16 mouse cellular contexts compared by ENCODE assay signal in genomic region chr17:44642126-44642525, GRCm38 (mm10).
"Had no signal": no experiment of that assay in that cellular context is flagged by ENCODE, and none has a peak within 500 bp of the region (broad histone marks: within the 10 kb centered on the region; RNA-seq: fewer than 3 reads in every experiment).

No protein-coding gene starts in this region.

- H3K27me3 ChIP-seq: neural tube, embryonic 12.5 days; neural tube, embryonic 13.5 days; neural tube, embryonic 15.5 days; stomach, embryonic 15.5 days had no signal

- H3K36me3 ChIP-seq: neural tube, embryonic 12.5 days; neural tube, embryonic 13.5 days; neural tube, embryonic 15.5 days; stomach, embryonic 15.5 days had no signal

- H3K27ac ChIP-seq: neural tube, embryonic 12.5 days; neural tube, embryonic 13.5 days; neural tube, embryonic 15.5 days; stomach, embryonic 15.5 days; stomach, postnatal 0 days had no signal

- H3K4me3 ChIP-seq: neural tube, embryonic 12.5 days; neural tube, embryonic 13.5 days; neural tube, embryonic 15.5 days; stomach, embryonic 15.5 days had no signal

- H3K4me1 ChIP-seq: neural tube, embryonic 12.5 days; stomach, embryonic 15.5 days had no signal

- DNase-seq: retina, postnatal 1 day; right cerebral cortex, adult 18-20 months; right cerebral cortex, postnatal 14 days; right cerebral cortex, postnatal 25 days; right cerebral cortex, postnatal 4 days; spleen, adult 18-20 months; thymus, adult 18-20 months; thymus, adult 2 months; thymus, postnatal 14 days; thymus, postnatal 36 days; thymus, postnatal 4 days had no signal
